Mouse (Mus musculus): Measurements from ENCODE around the gene Gm2431.

DNA sequence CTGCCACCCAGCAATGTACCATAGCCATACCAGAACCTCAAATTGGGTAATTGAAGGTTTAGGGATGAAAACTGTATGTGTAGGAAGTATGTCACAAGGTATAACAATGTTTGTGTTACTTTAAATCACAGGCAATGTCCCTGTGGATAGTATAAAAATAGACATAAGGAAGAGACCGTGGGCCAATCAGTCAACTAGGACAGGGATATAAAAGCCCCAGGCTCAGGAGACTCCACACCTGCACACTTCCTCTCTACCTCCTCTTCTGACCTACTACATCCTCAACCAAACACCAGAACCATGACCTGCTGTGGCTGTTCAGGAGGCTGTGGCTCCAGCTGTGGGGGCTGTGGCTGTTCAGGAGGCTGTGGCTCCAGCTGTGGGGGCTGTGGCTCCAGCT, 46.6 kb downstream of the Gm2431 start, which contains the start of gene Gm7579:
- no peak for TF ChIP-seq CTCF (conservative IDR thresholded peaks at IDR 0.05; ENCODE audit: low read length)
- TF ChIP-seq POU5F1 (IDR thresholded peaks at IDR 0.05; ENCODE audit: borderline replicate concordance, low read length): no peak

Measured in E14TG2a.4 (cell line).